Mouse (Mus musculus): ENCODE measurements around the gene Pomgnt2.

DNA sequence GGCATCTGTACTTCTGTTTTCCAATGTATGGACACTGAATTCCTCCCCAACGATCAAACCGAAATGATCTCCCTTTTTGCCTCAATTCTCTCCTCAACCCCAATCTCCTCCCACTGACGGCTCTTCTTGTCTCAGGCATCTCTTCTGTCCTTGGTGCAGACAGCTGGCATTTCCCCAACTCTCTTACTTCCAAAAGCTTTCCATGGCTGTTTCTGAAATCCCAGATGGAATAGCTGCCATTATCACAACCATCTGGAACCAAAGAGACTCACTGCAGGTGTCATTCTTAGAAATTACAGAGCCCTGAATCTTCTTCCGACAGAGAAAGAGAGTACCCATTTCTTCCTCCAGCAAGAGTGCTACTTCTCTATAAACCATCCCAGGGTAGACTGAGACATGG lies 62.1 kb downstream of the Pomgnt2 start:
- TF ChIP-seq CTCF (IDR thresholded peaks at IDR 0.05; ENCODE audit: borderline replicate concordance, control insufficient read depth, extremely low read depth, insufficient read depth, low read length, poor library complexity) (no peak), POLR2A (IDR thresholded peaks at IDR 0.05; ENCODE audit: control insufficient read depth, extremely low read depth, insufficient read depth, low read length, poor library complexity) (no peak)

Data from thymus, adult 2 months (tissue).